Mouse (Mus musculus) neural tube, embryonic 11.5 days (tissue): ENCODE data around the gene Sri. TPM values are rescaled to one million over a fixed set of nuclear protein-coding genes. Genes with fewer than 3 reads are reported as not detected.

Source experiments
- polyA plus RNA-seq: library from polyadenylated mRNA; unstranded; fragments of >200 nt; fragmentation: Nextera tagmentation; extraction: Ambion mirVana; gene quantifications from 2 replicates; pipeline ENCODE4 v1.2.1, GENCODE M21; 2014

Gene Sri
- polyA plus RNA-seq, 1 experiment from 2014 or later: 169 TPM

Other genes starting within 250 kb of the Sri start
- gene Steap4, start 85.6 kb upstream of the Sri start, polyA plus RNA-seq: 0.22 and 0.31 TPM in 2 replicates